Mouse (Mus musculus) layer of hippocampus, adult 18-20 months (tissue): ENCODE data around the gene 1600002K03Rik. TPM values are rescaled to one million over a fixed set of nuclear protein-coding genes. Genes with fewer than 3 reads are reported as not detected.

Experiments used
- DNase-seq, 2 experiments: peaks; one replicate each; pipeline ENCODE4 v3.0.0; 2022; ENCODE audit warnings: low spot score in 2 of 2
- total RNA-seq, 2 experiments: library from RNA; stranded (reverse); gene quantifications; 2 replicates each; pipeline ENCODE4 v1.2.3; 2021

Gene 1600002K03Rik
- total RNA-seq, 2 experiments from 2014 or later = 6.4 to 6.5 TPM

DNA sequence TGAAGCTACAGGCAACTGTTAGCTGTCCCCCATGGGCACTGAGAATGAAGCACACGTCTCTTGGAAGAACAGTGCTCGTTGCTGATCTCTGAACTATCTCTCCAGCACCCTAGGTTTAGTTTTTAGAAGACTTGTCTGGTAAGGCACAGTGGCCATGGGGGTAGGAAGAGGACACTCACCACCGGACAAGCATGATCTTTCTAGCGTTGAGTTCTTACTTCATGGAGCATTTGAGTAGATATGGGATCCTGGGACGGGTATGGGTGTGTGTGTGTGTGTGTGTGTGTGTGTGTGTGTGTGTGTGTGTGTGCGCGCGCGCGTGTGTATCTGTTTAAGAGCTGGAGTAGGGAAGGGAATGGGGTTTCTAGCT lies 32.1 kb upstream of the 1600002K03Rik start, which contains the start of gene Cbarp:
TSS of gene Cbarp (minus strand) at position 170 of the 370 bp plus-strand sequence.
- no peak for DNase-seq

DNA sequence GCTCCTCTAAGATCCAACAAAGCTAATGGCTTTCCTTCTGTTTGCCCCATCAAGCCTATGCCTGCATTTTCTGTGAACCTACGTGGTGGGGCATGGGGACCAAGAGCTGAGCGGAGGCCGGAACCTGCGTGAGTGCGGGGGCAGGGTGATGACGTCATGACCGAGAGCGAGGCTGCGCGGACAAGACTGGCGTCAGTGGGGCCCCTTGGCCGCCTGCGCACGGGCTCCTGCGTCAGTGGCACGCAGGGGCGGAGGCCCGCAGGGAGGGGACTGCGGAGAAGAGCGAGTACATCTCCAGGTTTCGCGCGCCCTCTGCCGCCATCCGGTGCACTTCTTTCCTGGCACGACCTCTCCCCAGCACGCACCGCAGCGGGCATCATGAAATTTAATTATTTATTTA lies 31.5 kb upstream of the 1600002K03Rik start:
- peak; percentile 97 to 98 for DNase-seq

DNA sequence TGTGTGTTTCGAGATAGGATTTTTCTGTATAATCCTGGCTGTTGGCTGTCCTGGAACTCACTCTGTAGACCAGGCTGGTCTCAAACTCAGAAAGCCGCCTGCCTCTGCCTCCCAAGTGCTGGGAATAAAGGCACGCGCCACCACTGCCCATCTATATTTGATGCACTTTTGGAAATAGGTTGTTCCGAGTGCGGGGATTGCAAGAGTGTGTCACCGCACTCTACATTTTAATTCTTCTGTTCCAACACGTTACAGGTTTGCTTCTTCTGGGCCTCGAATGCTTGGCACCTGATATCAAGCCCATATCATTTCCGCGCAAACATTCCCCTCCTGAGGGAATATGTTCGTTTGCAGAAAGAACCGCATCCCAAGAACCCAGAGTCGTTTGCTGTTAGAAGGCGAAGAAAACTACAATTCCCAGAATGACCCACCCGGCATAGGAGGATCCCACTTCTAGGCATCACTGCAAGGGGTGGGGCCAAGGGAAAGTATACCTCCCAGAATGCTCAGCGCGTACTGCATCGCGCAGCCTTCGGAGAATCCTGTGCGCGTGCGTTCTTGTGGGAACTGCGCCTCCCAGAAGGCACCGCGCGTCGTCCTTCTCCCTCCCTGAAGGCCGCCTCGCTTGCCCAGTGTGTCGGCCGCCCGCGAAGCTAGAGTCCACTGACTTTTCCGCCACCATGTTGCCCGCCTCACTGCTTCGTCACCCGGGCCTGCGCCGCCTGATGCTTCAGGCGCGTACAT lies 30.8 kb upstream of the 1600002K03Rik start:
- peak; percentile 92 to 97 for DNase-seq

DNA sequence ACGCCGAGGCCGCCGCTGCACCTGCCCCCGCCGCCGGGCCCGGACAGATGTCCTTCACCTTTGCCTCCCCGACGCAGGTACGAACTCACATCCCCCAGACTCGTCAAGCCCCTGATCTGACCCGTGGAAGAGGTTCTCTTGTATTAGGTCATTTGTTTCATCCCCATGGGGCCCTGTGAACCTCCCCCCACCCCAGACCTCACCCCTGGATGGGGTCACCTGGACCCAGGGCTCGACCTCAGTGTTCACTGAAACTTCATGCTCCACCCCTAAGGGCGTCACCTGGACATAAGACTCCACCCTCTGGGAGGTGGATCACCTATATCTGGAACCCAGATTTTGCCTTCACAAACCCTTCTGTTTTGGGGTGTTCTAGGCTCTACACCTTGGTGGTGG lies 30.2 kb upstream of the 1600002K03Rik start:
- DNase-seq = no peak

DNA sequence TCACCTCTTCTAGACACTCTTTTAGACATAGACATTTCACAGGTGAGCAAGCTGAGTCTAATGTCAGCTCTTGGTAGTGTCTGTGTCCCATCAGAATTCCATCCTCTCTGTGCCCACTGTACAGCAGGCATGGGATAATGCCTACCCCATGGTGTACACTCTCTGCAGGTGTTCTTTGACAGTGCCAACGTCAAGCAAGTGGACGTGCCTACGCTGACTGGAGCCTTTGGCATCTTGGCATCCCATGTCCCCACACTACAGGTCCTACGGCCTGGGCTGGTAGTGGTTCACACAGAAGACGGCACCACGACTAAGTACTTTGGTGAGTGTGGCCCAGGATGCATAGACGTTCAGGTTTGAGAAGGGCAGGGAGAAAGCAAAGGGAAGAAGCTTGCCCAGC lies 29.1 kb upstream of the 1600002K03Rik start:
- DNase-seq = no peak

DNA sequence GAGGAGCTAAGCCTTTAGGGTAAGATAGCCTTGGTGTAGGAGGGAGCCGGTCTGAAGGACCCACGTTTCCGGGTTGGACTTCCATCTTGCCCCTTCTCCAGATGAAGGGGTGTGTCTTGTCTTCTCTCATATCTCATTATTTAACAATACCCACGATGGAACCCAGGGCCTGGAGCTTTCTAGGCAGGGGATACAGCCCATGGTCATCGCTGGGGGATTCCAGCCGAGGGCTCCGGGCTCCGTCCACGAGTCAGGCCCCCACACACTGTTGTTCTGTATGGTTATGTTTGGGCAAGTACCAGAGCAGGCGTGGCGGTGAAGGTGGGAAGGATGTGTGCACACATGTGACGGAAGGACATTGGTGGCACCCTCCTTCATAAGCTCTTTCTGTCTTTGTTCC lies 28.6 kb upstream of the 1600002K03Rik start:
- no peak for DNase-seq

DNA sequence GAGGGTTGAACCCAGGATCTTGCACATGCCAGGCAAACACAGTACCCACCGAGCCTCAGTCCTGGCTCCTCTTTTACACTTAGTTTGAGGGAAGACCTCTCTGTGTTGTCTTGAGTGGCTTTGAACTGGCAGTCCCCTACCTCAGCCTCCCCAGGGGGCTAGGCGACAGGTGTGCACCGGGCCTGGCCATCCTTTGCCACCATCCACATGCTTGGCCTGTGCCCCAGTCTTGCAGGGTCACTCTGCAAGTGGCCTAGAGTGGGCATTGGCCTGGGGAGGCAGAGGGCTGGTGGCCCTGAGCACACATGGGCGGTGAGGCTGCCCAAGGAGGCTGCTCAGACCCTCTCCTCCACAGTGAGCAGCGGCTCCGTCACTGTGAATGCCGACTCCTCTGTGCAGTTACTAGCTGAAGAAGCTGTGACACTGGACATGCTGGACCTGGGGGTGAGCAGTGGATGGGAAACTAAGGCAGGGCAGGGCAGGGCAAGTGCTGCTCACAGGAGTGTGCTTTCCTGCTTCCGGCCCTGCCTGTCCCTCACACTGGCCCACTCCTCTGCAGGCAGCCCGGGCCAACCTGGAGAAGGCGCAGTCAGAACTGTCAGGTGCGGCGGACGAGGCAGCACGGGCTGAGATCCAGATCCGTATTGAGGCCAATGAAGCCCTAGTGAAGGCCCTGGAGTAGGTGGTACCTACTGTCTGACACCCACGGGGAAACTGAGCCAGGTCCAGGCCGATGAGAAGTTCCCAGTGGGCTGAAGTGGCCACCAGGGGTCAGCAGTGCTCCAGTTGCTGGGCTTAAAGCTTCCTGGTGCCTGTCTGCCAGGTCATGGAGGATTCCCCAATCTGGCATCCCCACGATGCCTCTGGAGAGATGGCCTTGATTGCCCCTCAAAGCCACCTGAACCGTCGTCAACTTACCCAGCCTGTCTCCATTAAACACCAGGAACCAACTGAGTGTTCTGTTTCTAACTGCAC lies 27.6 kb upstream of the 1600002K03Rik start:
- DNase-seq = peak in 1 of 2 experiments; percentile 81

DNA sequence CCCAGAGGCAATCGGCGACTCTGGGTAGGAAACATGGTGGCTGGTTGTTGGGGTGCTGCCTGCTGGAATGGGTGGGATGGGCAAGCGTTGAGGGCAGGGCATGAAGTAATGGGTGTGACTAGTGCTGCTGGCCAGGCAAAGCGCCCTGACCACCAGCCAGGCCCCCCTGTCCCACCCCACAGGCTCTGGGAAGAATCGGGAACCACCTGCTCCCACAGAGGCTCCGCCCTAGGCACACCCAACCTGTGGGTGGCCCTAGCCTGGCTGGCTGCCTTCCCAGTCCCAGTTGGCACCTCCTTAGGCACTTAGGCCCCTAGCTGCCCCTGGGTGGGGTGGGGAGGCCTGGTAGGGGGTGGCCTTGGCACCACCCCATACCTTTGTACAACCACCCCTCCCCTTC lies 26.8 kb upstream of the 1600002K03Rik start:
- no peak for DNase-seq

DNA sequence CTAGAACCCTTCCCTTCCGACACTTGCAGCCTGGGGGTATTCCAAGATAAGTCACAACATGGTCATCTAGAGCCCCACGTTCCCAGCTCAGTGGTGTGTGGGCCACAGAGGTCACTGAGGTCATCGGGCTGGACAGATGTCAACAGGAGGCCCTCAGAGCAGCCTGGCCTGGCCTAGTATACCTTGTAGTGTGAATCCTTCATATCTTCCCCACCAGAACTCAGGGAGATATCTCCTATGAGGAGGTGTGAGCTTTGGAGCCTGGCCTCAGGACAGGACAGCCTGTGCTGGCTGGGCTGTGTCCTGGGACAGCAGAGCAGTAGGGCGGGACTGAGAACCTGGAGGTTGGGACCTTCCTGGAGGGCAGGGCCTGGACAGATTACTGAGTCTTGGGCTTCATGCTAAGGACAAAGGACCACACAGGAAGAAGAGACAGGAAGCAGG lies 26.2 kb upstream of the 1600002K03Rik start:
- no peak for DNase-seq

DNA sequence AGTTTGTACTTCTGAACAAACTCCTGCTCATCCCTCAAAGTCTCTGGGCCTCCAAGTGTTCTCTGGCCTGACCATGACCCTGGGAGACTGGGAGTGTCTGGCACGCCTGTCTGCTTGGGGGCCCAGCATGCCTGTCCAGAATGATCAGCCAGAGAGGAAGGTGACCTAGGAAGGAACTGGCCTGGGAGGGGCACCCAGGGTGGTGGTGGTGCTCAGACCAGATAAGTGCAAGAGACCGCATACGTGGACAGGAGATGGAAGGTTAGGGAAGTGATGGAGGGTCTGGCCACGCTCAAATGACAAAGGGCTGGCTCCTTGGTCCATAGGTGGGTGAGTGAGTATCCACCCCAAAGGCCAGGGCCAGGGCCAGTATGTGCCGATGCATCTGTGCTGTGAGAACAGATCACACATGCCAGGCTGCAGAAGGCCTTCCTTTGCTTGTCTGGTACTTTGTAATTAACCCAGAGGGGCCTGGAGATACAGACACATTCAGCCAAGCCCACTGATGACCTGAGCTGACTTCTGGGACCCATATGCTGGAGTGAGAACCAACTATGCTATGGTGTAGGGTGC lies 25.5 kb upstream of the 1600002K03Rik start:
- DNase-seq = no peak

DNA sequence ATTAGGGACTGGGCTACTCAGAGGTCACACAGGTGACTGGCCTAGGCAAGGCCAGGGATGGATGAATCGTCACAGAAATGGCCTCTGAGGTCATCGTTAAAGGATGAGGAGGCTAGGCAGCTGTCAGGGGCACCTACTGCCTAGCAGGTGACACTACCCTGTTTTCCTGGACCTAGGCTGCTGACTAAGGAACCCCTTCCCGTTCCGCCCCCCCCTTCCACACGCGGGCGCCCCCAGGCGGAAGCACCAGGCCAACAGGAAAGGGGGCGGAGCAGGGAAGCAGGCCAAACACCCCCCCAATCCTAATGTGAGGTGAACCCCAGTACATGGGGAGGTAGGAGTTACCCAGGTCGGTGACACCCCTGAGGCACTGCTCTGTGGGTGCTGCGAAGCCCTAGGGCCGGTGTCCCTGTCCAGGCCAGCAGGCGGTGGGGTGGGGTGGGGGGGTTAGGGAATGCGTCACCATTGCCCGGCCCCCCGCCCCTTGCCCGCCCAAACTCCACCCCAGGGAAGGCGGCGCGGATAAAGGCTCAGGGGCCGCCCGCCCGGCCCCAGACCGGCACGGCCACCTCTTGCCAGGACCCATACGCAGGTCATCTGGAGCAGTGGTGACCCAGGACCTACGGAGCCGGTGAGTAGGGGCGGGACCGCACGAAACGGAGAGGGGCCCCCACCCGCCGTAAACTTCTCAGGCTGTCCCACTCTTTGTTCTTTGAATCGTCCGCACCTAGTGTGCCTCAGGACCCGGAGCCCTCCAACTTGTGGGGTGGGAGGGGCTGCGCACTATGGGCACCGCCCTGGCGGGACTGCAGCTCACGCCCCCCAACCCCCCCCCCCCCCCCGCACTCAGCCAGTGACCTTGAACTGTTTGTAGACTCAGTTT lies 24.8 kb upstream of the 1600002K03Rik start, which contains the start of gene Midn:
TSS of gene Midn (plus strand) at position 554 of the 883 bp plus-strand sequence.
- no peak for DNase-seq

DNA sequence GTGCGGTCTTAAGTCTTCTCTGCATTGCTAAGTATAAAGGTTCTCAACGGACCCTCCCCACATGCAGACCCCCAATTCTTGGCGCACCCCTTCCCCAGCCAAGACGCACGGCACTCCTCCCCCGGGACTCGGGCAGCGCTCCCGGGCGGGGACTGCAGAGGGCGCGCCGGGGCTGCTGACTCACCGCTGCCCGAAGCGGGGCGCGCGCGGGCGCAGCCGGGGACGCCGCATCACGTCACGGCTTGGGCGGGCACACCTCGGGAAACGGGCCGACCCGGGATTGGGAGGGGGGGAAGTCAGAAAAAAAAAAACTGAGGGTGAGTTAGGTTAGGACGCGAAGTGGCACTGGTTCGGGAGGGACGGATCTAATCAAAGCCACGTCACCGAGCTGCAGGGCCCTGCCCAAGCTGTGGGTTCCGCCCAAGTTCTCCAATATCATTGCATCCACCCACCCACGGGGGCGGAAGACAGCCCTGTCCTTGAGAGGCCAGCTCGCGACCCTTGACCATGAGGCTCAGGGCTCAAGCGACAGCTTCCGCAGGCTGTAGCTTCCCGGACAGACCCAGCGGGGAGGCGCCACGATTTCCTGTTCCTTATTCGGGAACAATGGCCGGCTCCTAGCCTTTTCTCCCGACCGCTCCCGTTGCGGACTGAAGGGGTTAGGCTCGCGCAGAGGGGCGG lies 24.0 kb upstream of the 1600002K03Rik start:
- peak; percentile 91 to 95 for DNase-seq

DNA sequence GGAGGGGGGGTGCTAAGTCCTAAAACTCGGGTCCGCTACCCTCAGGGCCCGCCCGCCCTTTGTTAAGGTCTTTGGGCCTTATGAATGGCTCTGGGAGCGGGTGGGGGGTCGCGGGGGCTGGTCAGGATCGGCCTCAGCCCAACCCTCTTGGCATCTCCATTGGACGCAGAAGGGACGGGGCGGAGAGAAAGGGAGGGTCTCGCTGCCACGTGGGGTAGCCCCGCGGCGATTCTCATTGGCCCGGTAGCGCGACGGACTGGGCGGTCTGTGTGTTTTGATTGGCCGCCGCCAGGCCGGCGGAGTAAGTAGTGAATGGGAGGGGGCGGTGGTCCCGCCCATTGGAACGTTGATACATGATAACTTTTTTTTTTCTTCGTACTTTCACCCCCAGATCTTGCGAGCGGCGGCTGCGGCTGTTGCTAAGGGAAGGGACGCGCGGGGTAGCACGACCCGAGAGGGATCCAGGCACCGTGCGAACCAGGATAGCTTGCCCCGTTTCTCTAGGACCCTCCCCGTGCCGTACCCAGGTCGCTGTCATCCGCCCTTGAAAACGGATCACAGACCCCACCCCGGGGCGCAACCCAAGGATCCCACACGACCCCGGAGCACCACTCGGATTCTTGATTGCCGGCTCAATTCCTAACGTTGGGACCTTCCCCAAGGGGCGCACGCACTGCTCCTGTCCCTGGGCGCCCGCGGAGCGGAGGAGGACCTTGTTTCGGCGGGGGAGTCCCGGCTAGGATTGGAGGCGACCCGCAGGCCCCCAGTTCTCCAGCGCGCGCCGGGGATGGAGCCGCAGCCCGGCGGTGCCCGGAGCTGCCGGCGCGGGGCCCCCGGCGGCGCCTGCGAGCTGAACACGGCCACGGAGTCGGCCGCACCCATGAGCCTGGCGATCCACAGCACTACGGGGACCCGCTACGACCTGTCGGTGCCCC lies 23.2 kb upstream of the 1600002K03Rik start:
- DNase-seq = peak; percentile 98 to 99

DNA sequence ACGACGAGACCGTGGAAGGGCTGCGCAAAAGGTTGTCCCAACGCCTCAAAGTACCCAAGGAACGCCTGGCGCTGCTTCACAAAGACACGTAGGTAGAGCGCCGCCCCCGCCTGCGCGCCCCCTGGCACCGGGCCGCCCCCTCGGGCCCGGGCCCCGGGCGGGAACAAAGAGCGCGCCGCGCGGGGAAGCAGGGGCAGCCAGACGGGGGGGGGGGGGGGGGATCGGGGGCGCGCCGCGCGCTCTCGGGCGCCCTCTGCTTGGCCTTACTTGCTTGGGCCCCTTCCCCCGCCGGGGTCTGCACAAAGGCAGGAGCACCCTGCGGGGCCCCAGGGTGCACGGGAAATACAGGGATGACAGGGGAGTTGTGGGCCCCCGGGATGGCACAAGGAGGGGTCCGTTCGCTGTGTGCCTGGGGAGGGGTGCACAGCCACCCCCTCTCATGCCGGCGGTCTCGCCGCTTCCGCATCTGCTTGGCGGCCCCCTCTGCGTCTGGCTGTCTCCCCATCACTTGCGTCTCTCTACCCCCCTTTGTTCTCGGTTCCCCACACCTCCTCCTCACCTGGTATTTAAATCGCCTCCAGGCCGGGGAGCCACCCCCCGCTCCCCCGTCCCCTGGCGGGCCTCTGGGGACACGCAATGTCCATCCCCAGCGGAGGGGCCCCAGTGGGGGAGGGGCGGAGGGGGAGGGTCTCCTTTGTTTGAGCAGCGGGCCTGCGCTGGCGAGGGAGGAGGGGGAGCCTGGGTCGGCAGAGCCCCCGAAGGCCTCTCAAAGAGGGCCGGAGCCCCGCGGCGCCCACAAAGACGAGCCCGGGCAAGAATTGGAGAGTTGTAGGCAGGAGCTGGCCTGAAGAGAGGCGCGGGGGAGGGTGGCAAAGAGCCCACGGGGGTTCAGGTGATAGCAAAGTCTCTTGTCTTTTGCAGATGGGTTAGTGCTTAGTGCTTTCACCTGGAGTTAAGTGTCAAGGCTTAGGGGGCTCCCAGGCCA lies 22.2 kb upstream of the 1600002K03Rik start:
- DNase-seq = no peak

DNA sequence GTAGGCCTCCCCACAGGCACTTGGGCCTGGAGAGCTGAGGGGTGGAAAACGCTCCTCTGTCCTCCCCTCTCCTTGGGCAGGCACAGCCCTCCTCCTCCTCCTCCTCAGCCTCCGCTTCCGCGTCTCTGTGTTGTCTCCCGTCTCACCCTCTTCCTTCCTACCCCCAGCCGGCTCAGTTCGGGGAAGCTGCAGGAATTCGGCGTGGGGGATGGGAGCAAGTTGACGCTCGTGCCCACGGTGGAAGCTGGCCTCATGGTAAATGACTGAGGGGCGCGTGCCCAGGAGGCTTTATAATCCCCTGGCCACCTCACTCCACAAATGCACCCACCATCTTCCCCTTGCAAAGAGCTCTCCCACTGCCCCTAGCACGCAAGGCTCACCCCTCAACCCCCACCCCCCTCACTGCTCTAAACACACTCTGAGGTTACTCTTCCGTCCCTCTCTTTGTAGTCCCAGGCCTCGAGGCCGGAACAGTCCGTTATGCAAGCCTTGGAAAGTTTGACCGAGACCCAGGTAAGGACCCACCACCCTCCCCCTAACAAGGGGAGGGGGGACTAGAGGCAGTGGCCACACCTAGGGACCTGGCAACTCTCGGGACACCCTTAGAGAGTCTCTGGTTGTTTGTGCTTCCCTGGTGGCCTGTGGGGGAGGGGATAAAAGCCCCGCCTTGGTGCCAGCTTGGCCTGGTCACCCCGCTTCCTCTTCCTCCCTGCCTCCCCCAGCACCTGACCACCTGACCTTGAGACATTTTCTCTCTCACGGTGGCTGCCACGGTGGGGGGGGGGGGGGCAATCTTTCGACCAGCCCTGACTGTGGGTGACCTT lies 21.3 kb upstream of the 1600002K03Rik start:
- no peak for DNase-seq

DNA sequence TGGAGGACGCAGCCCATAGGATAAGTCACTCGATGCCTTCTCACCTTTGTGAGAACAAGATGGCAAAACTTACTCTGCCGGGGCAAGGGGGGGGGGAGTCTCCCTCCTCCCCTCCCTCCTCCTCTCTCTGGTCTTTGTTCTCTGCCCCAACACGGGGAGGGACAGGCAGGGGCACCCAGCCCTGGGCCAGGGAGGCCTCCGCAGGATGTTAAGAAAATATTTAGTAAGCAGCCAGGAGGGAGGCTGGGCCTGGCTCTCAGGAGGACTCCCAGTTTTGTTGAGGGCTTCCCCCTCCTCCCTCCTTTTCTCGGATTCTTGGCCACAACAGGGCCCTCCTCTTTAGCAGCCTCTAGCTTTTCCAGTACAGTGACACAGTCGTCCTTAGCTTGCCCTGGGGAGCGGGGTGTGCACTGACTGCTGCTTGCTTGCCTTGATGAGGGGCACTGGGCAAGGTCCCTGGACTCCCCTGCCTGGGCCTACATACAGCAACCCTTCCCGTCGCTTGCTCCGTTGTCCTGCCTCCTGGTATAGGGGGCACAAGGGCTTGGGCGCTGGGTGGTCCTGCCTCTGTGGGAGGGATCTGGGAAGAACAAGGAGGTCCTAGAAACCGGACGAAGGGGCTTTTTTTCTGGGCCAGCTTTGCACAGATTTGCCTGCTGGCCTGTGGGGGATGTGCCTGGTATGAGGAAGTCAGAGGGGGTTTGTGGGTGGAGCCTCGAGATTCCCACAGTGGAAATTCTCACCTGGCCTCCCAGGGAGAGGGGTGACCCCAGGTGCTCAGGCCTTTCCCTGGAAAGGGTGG lies 20.5 kb upstream of the 1600002K03Rik start:
- no peak for DNase-seq
